Mouse (Mus musculus): Measurements from ENCODE around the gene Olfr965. TPM values are rescaled to one million over a fixed set of nuclear protein-coding genes. Genes with fewer than 3 reads are reported as not detected.
"Not testable (repeated sequence)": the region's sequence is repeated elsewhere in the genome, so short reads cannot be mapped to it uniquely, and the experiment has no call there.

The Olfr965 gene
- total and polyA plus RNA-seq, 3 experiments, result not detected

DNA sequence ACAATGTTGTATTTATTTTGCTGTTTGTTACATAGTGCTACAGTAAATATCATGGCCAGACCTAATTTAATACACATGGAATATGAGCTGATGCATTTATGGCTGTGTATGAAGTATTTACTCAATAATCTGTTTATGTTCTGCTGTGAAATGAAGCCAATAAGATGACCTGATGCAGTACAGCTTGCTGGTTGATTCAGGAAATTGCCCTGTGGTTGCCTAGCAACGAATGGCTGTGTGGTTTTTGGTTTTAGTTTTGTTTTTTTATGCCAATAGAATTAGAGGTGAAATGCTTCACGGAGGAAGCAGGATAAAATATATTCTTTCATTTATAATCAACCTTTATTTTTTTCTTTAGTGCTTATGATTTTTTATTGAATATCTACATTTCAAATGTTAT, 31.9 kb upstream of the Olfr965 start:
- no peaks in the 10 kb centered on the region for H3K9me3 ChIP-seq (replicated peaks; ENCODE audit: insufficient read depth, low read length)
- no peaks in the 10 kb centered on the region for H3K36me3 ChIP-seq (ENCODE audit: control insufficient read depth in 1 of 2, insufficient read depth in 2 of 2, low read length in 2 of 2)
- no peak overlapping the region for H3K4me3 ChIP-seq (ENCODE audit: control insufficient read depth in 1 of 2, insufficient read depth in 1 of 2, low read depth in 2 of 2, low read length in 2 of 2)
- DNase-seq (ENCODE audit: low read depth, low spot score), result no peak
- no peak overlapping the region for H3K9ac ChIP-seq (ENCODE audit: control insufficient read depth, low read depth, low read length, poor library complexity, severe bottlenecking)
- no peaks in the 10 kb centered on the region for H3K4me1 ChIP-seq (ENCODE audit: control insufficient read depth in 1 of 2, insufficient read depth in 2 of 2, low read length in 2 of 2)
- H3K79me2 ChIP-seq (ENCODE audit: control insufficient read depth, insufficient read depth, low read length, poor library complexity), result no peaks in the 10 kb centered on the region
- H3K27me3 ChIP-seq (ENCODE audit: control insufficient read depth in 1 of 2, insufficient read depth in 2 of 2, low read length in 2 of 2), result no peaks in the 10 kb centered on the region
- no peak overlapping the region for H3K27ac ChIP-seq (ENCODE audit: control insufficient read depth, low read depth, low read length)
- TF ChIP-seq MAX (IDR thresholded peaks at IDR 0.05; ENCODE audit: low read length) (no peak), NELFE (IDR thresholded peaks at IDR 0.05; ENCODE audit: low read depth, low read length) (no peak), ELF1 (IDR thresholded peaks at IDR 0.05; ENCODE audit: low read depth, low read length) (no peak), KAT2A (conservative IDR thresholded peaks at IDR 0.05; ENCODE audit: low read depth, low read length) (no peak), USF1 (IDR thresholded peaks at IDR 0.05; ENCODE audit: low read depth, low read length) (no peak), E2F4 (IDR thresholded peaks at IDR 0.05; ENCODE audit: borderline replicate concordance, low read depth, low read length) (no peak), ZMIZ1 (IDR thresholded peaks at IDR 0.05; ENCODE audit: low read depth, low read length) (no peak), ETS1 (IDR thresholded peaks at IDR 0.05; ENCODE audit: low read depth, low read length) (no peak), MEF2A (IDR thresholded peaks at IDR 0.05; ENCODE audit: extremely low read depth, insufficient replicate concordance, low read depth, low read length, poor library complexity, severe bottlenecking) (no peak), MXI1 (IDR thresholded peaks at IDR 0.05; ENCODE audit: low read depth, low read length) (no peak), MAZ (IDR thresholded peaks at IDR 0.05; ENCODE audit: low read depth, low read length) (no peak), POLR2AphosphoS2 (IDR thresholded peaks at IDR 0.05; ENCODE audit: low read length) (no peak), MYB (IDR thresholded peaks at IDR 0.05; ENCODE audit: low read depth, low read length) (no peak), POLR2AphosphoS5 (IDR thresholded peaks at IDR 0.05; ENCODE audit: borderline replicate concordance, low read depth, low read length) (no peak)

DNA sequence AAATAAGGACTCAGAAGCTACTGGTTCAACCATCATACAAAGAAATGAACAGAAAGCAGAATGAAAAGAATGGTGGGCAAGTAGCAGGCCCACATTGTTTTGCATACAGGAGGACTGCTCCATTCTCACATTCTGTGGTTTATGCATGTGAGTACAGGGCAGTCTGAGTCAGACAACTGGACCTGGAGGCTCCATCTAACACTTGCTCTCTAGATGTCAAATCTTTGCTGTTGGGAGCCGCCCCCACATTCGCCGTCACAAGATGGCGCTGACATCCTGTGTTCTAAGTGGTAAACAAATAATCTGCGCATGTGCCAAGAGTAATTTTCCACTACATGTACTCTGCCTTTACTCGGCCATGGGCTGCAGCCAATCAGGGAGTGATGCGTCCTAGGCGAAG, 10.0 kb upstream of the Olfr965 start:
- not testable (repeated sequence) for H3K36me3 ChIP-seq (ENCODE audit: control insufficient read depth in 1 of 2, insufficient read depth in 2 of 2, low read length in 2 of 2); DNase-seq (ENCODE audit: low read depth, low spot score); H3K27me3 ChIP-seq (ENCODE audit: control insufficient read depth in 1 of 2, insufficient read depth in 2 of 2, low read length in 2 of 2); H3K9me3 ChIP-seq (replicated peaks; ENCODE audit: insufficient read depth, low read length); H3K4me1 ChIP-seq (ENCODE audit: control insufficient read depth in 1 of 2, insufficient read depth in 2 of 2, low read length in 2 of 2); H3K27ac ChIP-seq (ENCODE audit: control insufficient read depth, low read depth, low read length); H3K9ac ChIP-seq (ENCODE audit: control insufficient read depth, low read depth, low read length, poor library complexity, severe bottlenecking); H3K4me3 ChIP-seq (ENCODE audit: control insufficient read depth in 1 of 2, insufficient read depth in 1 of 2, low read depth in 2 of 2, low read length in 2 of 2); H3K79me2 ChIP-seq (ENCODE audit: control insufficient read depth, insufficient read depth, low read length, poor library complexity)

DNA sequence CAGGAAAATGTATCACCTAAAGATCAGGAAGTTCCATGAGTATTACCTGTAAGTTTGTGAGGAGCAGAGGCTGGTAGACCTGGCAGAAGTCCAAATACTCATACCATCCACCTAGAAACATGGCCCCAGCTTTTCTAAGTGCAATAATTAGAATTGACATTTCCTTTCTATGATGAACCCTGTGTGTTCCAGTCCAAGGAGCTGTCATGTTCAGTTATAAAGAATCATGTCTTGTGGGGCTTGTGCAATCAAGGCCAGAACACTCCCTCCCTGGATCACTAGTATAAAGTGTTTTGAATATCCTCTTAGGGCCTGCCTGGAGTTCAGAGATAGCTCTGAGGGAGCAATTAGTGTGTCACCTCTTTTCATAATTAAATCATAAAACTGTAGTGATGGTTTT, 4.1 kb upstream of the Olfr965 start, which contains the start of gene Olfr149:
Gene Olfr149 (minus strand): TSS at position 101 of the 400 bp plus-strand sequence.
- Histone ChIP-seq H3K36me3 (ENCODE audit: control insufficient read depth in 1 of 2, insufficient read depth in 2 of 2, low read length in 2 of 2) (no peaks in the 10 kb centered on the region), H3K27ac (ENCODE audit: control insufficient read depth, low read depth, low read length) (no peak within 1 kb of the TSS), H3K4me3 (ENCODE audit: control insufficient read depth in 1 of 2, insufficient read depth in 1 of 2, low read depth in 2 of 2, low read length in 2 of 2) (no peak within 1 kb of the TSS), H3K27me3 (ENCODE audit: control insufficient read depth in 1 of 2, insufficient read depth in 2 of 2, low read length in 2 of 2) (no peaks in the 10 kb centered on the region), H3K79me2 (ENCODE audit: control insufficient read depth, insufficient read depth, low read length, poor library complexity) (no peaks in the 10 kb centered on the region), H3K4me1 (ENCODE audit: control insufficient read depth in 1 of 2, insufficient read depth in 2 of 2, low read length in 2 of 2) (no peaks in the 10 kb centered on the region), H3K9me3 (replicated peaks; ENCODE audit: insufficient read depth, low read length) (no peaks in the 10 kb centered on the region), H3K9ac (ENCODE audit: control insufficient read depth, low read depth, low read length, poor library complexity, severe bottlenecking) (no peak within 1 kb of the TSS)
- DNase-seq (ENCODE audit: low read depth, low spot score), result no peak
- no peak for TF ChIP-seq ELF1 (IDR thresholded peaks at IDR 0.05; ENCODE audit: low read depth, low read length)
- TF ChIP-seq GABPA (IDR thresholded peaks at IDR 0.05; ENCODE audit: low read depth, low read length), result no peak
- TF ChIP-seq CHD1 (IDR thresholded peaks at IDR 0.05; ENCODE audit: low read depth, low read length), result no peak
- TF ChIP-seq MAFK (IDR thresholded peaks at IDR 0.05; ENCODE audit: borderline replicate concordance, low read depth, low read length), result no peak
- no peak for TF ChIP-seq HCFC1 (IDR thresholded peaks at IDR 0.05; ENCODE audit: low read depth, low read length)
- TF ChIP-seq MAX (IDR thresholded peaks at IDR 0.05; ENCODE audit: low read length), result no peak
- TF ChIP-seq CHD2 (IDR thresholded peaks at IDR 0.05; ENCODE audit: low read length), result no peak
- no peak for TF ChIP-seq MAZ (IDR thresholded peaks at IDR 0.05; ENCODE audit: low read depth, low read length)
- TF ChIP-seq MYB (IDR thresholded peaks at IDR 0.05; ENCODE audit: low read depth, low read length), result no peak
- TF ChIP-seq BHLHE40 (IDR thresholded peaks at IDR 0.05; ENCODE audit: borderline replicate concordance, low read depth, low read length), result no peak
- no peak for TF ChIP-seq NELFE (IDR thresholded peaks at IDR 0.05; ENCODE audit: low read depth, low read length)
- TF ChIP-seq USF2 (IDR thresholded peaks at IDR 0.05; ENCODE audit: borderline replicate concordance in 1 of 2, insufficient read depth in 1 of 2, low read depth in 1 of 2, low read length in 2 of 2), result no peak
- TF ChIP-seq ETS1 (IDR thresholded peaks at IDR 0.05; ENCODE audit: low read depth, low read length), result no peak
- TF ChIP-seq USF1 (IDR thresholded peaks at IDR 0.05; ENCODE audit: low read depth, low read length), result no peak
- no peak for TF ChIP-seq POLR2AphosphoS2 (IDR thresholded peaks at IDR 0.05; ENCODE audit: low read length)
- TF ChIP-seq RCOR1 (IDR thresholded peaks at IDR 0.05; ENCODE audit: low read depth, low read length), result no peak
- TF ChIP-seq SMC3 (IDR thresholded peaks at IDR 0.05; ENCODE audit: low read depth, low read length), result no peak

Measured in MEL (cell line).